Mouse (Mus musculus) brain, adult 2 months (tissue): ENCODE data around the gene Hrh3.

Source experiments
- DNase-seq: peaks from one replicate; pipeline ENCODE4 v3.0.0; 2011; ENCODE audit warnings: low read depth, low spot score

The Hrh3 gene

DNA sequence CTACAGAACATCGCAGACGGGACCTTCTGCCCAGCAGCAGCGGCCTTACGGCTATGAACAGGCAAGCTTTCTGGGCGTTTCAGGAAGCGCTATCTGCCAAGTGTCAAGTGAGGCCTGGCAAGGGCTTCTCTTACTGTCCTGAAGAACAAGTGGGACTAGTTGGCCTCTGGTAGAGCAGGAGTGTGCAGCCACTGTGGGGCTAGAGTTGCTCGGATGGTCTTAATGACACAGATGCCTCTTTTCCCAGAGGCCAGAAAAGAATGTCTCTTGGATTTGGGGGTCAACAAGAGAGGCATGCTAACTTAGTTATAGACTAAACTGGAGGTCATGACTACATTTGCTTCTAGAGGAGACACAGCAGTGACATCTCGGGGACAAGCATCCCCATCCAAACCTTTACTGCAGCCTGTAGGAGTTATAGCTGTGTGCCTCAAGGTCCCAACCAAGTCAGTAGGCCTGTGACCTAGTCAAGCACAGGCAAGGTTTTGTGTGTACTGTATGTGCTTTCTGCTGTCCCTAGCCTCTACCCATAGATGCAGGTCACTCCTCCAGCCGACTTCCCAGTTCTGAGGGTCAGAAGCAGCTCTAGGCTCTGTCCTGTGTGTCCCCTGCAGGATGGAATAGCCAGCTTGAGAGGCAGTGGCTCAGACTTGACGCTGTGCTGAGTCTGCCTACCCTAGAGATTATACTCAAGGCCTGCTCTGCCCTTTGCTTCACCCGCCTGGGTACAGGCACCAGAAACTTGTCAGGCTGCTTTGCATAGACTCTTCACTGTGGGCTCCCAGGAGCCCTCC, 40.8 kb downstream of the Hrh3 start:
- DNase-seq, result no peak

- DNase-seq, result no peak
Measured at GRCm38 (mm10) chr2:180053001-180053400, 51.3 kb downstream of the Hrh3 start.

- peak; percentile 40 for DNase-seq
Measured at GRCm38 (mm10) chr2:180051986-180052733, 52.1 kb downstream of the Hrh3 start.

DNA sequence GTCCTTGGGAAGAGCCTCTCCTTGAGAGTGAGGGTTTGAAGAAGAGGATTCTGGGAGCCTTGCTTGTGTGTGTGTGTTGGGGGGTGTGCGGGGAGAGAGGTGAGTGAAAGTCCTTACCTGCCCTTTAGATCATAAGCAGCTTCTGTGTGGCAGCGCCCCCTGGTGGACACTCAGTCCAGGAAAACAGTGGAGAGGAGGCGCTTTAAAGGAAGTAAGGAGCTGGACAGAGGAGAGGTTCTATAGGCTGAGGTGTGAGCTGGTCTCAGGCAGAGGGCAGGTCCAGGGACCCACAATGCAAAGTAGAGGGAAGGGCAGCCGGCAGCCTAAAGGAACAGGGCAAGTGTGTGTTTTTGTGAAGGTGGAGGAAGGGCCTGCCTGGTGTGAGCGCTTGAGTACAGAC, 53.3 kb downstream of the Hrh3 start:
- DNase-seq, result peak; percentile 92
